Mouse (Mus musculus) C2C12 (cell line): ENCODE results near the gene Cd151.

Source experiments
- CTCF ChIP-seq: IDR thresholded peaks from one replicate; pipeline ENCODE4 v1.5.1; 2011; ENCODE audit not compliant: control insufficient read depth, insufficient read depth, insufficient read length
- MAX ChIP-seq: IDR thresholded peaks from one replicate; pipeline ENCODE4 v1.6.1; 2011; ENCODE audit warnings: mild to moderate bottlenecking, control low read depth
- MYOD1 ChIP-seq: IDR thresholded peaks from one replicate; pipeline ENCODE4 v1.6.1; 2011; ENCODE audit warnings: low read depth; ENCODE audit not compliant: control insufficient read depth, insufficient read length
- MYOG ChIP-seq: IDR thresholded peaks from one replicate; pipeline ENCODE4 v1.6.1; 2011; ENCODE audit not compliant: control insufficient read depth, insufficient read length; ENCODE audit errors: extremely low read depth
- USF1 ChIP-seq: IDR thresholded peaks from one replicate; pipeline ENCODE4 v1.6.1; 2011; ENCODE audit warnings: low read depth, mild to moderate bottlenecking, control low read depth, moderate library complexity

DNA sequence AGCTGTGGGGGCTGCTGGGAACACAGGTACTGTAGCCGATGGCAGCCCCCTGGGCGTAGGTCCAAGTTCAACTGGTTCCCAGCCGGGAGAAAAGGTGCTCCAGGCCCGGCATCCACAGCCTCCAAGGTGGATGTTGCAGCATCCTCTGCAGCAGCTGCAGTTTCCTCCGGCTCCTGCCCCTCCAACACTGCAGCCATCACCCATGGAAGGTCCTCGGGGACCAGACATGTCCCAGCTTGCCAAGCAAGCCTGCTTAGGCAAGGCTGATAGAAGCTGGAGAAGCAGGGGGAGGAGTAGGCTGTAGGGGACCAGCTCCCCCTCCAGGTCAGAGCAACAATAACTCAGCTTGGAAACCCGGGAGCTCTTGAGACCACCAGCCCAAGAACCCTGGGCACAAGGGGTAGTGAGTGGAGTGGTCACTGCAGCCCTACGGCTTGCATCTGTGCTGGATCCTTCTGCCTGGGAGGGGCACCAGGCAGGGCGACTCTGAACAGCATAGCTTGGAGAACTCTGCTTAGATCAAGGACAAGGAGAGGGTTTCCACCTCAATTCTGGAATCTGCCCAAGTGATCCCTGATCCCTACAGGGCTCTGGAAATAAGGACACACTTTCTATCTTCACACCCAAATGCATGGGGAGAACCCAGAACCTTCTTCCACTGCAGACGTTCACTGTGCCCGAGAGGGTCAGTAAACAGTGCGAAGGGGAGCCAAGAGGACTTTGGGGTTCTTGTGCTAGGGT is 23.9 kb upstream of the Cd151 start:
- TF ChIP-seq MYOG (no peak), CTCF (peak; percentile 10), MYOD1 (no peak), USF1 (no peak), MAX (no peak)
